Mouse (Mus musculus) left cerebral cortex, postnatal 25 days (tissue): ENCODE data around the gene Robo1. TPM values are rescaled to one million over a fixed set of nuclear protein-coding genes. Genes with fewer than 3 reads are reported as not detected.
A peak's percentile ranks its signal among the peaks of the same experiment; 100 is the strongest.

Experiments
- DNase-seq, 2 experiments: peaks; one replicate each; pipeline ENCODE4 v3.0.0; 2022; ENCODE audit warnings: low spot score in 2 of 2, mixed read lengths in 1 of 2
- intact Hi-C: fragments of 180-260 bp; cut with DNase I; formaldehyde crosslinking; loops from one replicate; pipeline ENCODE4 v1.15.1; 2025
- total RNA-seq, 2 experiments: library from RNA; stranded (reverse); gene quantifications; 2 replicates each; pipeline ENCODE4 v1.2.3; 2021

Robo1 gene
- total RNA-seq, 2 experiments from 2014 or later = 50.2 to 66.3 TPM

DNA sequence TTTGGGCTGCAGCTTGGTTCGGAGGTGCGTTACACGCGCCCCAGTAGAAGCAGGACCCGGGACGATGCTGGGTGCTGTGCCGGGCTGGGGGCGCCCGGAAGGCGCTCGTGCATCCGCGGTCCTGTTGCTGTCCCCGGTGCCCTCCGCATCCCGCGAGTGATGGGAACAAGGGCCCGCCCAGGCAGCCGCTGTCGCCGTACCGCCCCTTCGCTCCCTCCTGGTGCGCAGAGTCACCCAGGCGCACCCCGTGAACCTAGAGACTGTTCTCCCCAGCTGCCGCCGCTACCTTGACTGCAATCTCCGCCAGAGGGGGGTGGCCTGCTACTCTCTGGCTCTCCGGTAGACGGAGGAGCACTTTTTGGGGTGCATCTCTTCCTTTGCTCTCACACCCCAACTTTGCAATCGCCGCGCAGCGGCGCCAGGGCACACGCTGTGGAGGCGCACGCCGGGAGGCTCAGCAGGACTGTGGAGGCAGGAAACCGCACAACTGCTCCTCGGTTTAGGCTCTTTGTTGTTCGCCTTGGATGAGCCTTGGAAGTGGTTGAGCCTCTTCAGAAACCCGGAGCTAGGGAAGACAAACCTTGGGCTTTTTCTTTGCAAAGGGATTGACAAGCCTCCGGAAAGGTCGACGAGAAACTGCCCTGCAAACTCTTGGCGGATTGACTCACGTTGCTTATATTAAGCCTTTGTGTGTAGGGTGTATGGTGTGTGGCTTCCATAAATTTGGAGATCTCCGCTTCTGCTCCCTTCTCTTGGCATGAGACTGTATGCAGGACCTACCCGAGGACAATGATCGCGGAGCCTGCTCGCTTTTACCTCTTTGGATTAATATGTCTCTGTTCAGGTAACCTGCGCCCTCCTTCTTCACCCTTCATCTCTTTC lies 355.5 kb downstream of the Robo1 start:
- peak; percentile 60 to 69 for DNase-seq
- intact Hi-C loops = loop anchor here (5.0 kb wide), 1 partner anchor 319 kb away; no protein-coding TSS in a partner anchor

DNA sequence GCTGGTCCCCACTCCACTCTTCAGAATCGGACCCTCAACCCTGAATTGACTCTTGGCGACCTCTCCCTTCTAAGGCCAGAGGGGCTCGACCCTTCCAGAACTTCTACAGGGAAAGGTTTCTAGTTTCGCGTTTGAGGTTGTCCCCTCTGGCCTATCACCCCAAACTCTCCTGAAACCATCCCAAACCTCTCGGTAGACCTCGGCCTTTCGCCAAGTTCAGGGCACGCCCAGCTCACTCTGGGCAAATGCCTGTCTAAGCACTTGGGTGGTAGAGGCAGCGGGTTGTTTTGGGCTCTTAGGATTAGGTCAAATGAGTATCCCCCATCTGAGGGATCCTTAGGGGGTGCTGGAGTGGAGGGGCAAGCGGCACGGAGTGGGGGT lies 356.1 kb downstream of the Robo1 start:
- intact Hi-C loops = loop anchor here (5.0 kb wide), 1 partner anchor 318 kb away; no protein-coding TSS in a partner anchor
- DNase-seq = no peak

DNA sequence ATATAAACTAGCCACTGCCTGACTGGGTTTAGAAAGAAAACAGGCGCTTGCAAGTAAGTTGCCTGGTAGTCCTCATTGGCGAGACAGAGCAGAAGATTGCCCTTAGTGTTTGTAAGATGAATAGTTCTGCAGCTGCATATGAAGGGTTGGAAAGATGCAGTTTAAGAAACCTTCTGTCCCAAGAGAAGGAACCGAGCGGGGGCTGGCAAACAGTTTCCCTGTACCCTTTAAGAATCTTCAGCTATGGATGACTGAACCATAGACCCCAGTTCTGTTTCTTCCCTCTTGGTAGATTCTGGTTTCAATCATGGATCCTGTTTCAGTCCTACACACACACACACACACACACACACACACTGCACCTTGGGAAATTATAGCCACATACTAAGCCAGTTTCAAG lies 356.7 kb downstream of the Robo1 start:
- no peak for DNase-seq
- intact Hi-C loops = loop anchor here (5.0 kb wide), 1 partner anchor 317 kb away; no protein-coding TSS in a partner anchor

DNA sequence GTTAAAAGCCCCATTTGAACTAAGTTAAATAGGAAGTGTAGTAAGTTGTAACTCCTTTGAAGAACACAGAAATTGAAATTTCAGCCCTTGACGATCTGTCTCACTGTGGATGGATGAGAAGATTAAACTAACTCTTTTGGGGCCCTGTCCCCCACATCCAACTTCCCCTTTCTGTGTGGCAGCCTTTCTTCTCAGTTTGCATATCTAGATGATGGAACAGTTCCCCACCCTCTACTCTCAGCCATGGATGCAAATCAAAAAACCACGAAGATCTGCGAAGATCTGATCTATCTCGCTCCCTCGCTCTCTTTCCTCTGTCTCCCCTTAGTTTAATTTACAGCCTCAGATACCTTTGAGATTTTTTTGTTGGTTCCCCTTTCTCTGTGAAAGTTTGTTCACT lies 357.3 kb downstream of the Robo1 start:
- intact Hi-C loops = no loop called here
- no peak for DNase-seq

DNA sequence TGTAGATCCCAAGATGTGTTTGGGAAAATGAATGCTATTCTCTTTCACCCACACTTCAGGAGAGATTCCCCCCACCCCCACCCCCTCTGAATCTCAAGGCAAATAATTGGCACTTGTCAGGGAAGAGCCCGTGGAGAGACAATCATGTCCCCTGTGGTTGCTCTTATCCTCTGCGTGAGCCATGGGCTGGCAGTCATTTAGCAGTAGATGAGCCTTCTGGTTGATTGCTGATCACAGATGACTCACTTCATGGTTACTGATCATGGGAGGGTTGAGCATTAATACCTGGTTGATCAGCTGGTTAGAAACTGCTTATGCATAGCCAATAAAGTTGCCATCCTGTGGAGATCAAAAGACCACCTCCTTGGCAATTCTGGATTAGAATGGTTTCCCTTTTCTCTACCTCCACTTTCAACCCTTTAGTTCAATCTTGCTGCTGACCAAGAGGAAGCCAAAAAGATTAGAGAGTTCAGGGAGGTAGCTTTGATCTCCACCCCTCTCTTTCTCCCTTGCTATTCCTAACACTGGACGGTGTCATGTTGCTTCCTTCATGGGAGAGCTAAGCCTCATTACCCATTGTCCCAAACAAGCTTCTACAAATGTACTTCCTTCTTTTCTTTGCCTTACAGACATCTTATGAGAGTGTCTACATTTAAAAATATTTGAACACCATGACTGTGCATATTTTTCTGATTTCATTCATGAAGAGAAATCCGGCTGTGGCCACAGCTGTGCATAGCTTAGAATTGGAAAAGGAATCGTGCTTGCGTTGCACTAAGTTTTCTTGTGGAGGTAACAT lies 362.3 kb downstream of the Robo1 start:
- DNase-seq = no peak
- intact Hi-C loops = no loop called here

DNA sequence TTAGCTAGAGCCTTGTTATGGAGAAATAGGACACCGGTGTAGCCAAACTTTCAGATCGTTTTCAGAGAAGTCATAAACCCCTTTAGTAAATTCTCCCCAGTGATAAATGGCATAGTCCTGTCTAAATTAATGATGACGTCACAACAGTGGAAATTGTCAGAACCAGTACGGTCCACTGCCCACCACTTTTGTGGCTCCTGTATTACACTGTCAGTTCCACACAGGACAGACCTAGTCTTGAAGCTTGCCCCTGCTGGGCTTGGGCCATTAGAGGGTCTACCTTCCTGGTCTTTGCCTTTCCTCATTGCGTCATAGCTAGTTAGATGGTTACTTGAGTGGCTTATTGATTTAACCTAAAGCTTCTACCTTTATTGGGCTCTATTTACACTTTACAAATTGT lies 369.1 kb downstream of the Robo1 start:
- intact Hi-C loops = no loop called here
- DNase-seq = no peak

DNA sequence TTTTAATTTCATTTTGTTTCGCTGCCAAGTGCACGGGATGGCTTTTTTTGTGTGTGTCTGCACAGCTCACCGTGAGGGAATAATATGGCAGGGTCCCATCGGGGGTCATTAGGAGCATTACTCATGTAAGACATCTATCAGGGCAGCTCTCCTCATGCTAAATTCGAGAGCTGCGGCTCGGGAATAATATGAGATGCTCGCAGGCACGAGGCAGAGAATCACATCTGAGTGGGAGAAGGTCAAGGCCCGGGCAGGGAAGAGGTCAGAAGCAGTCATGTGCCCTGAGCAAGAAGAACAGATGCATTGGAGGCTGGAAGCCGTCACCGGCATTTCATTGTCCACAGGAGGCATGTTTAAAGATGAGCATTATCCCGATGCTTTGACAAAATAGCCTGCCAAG lies 370.3 kb downstream of the Robo1 start:
- intact Hi-C loops = no loop called here
- DNase-seq = no peak

DNA sequence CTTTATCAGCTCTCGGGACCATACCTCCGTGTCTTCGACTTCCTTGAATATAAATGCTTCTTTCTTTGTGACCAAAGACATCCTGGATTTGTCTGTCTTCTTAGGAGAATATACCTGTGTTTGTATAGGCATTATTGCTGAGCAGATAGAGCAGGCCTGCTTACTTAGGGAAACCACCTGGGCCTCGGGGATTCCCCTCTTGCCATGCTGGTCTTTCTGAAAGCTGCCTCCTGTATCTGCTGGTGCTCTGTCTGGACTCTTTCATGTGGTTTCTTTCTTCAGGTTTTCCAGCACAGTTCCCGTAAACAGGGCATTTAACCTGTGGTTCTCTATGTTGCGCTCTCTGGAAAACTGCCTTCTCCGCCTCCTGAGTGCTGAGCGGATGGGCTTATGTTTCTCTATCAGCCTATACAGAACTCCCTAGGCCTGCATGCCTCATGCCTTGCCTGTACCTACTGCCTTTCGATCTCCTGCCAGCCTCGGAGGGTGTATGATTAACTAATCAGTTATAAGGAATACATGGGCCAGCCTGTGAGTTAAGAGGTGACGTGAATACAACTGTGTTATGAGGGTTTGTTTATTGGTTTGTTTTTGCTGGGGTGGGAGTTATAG lies 370.9 kb downstream of the Robo1 start:
- DNase-seq = no peak
- intact Hi-C loops = no loop called here

DNA sequence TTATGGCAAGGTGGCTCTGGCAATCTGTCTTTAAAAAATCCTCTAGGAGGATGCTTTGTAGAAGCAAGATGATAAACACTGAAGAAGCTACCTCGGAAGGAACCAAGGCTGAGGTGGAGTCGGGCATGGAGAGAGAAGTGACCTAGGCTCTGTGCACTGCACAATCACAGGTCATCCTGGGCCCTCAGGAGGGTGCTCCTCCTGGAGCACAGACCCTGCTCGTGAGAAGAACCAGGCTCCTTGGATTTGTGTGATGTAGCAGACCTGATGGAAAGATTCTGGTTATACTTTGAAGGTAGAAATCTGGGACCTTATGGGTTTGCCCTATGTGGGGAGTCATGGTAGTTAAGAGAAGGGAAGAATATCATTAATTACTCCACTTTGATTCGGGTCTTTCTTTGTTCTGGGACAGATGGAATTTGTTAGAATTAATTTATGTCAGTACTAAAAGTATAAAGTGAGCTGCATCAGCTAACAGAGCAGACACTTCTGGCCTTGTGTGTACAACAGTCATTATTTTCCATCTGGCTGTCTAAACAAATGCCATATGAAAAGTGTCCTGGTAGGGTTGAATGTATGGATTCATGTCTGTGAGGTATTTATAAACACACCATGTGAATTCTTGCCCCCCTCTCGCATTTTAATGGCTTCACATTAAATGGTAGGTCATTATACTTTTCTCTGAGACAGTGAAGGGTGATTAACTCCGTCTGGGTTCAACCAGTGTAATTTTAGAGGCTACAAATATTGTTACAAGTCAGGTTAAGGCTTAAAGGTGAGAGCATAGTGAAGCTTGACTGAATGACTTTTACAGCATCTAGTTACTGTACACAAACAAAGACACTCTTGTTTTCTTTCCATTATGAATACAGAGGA lies 377.7 kb downstream of the Robo1 start:
- no peak for DNase-seq
- intact Hi-C loops = no loop called here

DNA sequence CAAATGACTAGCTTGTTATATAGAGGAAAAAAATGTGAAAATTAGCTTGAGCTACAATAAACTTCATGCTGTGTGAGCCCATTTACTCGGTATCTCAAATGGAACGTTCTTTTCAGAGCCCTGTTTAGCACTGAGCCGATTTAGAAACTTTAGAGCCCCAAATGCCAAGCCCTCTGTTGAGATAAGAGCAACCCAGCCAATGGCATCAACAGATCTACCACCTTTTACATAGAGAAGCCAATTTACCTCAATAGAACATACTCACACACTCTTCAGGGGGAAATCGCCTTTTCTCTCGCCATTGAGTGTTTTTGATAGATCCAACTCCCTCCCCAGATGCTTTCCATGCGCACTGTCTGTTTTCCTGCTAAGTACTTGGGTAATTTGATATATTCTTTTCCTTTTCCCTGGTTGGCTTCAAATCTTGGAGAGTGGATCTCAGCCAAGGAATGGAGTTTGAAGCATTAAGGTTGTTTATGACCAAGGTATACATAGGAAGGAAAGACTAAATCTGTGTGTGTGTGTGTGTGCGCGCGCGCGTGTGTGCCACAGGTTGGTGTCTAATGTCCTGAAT lies 378.5 kb downstream of the Robo1 start:
- no peak for DNase-seq
- intact Hi-C loops = no loop called here

DNA sequence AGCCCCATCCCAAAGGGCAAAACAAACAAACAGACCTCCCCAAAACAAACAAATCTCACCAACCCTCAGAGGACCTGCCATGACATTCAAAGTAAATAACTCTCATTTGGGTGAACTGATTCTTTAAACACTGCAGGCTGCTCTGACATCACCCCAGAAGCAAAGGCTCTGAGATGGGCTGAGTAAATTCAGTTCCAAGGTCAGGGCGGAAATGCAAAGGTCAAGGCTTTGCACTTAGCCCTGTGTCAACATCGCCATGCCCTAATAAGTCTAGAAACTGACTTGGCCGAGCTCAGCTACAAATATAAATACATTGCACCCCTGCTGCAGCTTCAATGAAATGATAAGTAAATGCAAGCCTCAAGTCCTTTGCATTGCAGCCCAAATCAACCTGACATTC lies 379.5 kb downstream of the Robo1 start:
- DNase-seq = no peak
- intact Hi-C loops = no loop called here

DNA sequence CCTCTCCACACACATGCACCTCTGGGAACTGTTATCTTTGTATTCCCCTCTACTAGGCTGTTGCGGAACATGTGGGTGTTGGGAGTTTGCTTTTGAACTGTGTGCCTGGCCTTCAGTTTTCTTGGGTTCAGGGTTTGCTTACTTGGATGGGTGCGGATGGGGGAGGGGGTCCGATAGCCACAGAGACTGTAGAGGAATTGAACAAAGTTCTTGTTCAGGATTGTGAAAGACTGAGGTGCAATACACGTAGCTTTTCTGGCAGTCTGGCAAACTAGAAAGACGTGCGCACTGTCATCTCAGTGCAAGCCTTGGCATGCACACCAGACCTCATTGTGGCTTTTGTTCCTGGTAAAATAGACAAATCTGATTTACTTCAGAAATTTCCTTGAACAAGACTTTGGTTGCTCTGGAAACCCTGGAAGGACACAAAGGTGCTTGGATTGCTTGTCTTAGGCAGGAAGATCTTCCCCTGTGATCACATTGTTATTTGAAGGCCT lies 380.1 kb downstream of the Robo1 start:
- intact Hi-C loops = no loop called here
- DNase-seq = no peak

DNA sequence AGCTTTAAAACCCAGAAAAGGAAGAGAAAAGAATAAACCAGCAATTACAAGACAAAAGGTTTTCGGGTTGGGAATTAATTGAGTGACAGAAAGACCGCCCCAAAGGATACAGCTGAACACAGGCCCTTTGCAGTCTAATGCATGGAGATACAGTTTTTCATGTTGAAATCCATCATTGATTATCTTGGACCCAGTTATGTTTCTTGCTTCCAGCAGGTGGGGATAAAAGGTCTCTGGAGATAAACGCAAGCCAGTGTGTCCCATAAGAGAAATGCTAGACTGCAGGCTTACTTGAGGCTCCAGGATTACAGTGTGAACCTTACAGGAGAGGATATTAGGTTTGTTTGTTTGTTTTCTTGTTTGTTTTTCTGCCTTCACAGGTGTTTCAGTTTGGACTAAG lies 383.8 kb downstream of the Robo1 start:
- intact Hi-C loops = no loop called here
- DNase-seq = peak in 1 of 2 experiments; percentile 10

DNA sequence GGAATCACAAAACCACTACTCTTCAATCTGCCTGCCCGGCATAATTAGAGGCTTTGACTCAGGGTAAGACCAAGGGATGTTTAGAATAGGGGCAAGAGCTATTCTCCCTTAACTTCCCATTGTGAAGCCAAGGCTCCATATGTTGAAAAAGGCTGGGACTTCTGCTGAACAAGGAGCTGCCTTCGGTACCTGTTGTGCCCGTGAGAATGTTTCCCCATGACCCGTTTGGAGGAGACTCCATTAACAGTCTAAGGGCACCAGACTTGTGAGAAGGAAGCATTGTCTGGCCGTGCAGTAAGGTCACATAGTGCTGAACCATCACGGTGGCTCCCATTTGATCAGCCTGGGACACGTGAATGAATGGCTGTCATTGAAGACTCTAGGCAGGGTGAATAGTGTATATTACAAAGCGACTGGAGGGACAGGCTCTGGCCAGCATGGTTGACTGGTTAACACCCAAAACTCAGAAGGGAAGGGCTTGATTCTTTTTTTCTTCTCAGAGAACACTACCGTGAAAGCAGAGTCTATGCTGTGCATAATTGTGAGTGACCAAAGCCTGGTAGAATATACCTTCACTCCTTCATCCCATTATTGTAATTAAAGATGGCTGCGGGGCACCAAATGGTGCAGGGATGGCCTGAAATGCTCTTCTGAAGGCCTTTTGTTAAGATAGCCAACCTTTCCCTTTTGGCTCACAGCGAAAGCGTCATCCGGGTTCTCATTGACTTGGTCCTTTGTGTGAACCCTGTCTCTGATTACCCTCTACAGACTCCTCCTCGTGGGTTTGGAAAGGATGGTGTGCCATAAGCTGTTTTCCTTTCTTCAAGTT lies 385.6 kb downstream of the Robo1 start:
- DNase-seq = no peak
- intact Hi-C loops = no loop called here

DNA sequence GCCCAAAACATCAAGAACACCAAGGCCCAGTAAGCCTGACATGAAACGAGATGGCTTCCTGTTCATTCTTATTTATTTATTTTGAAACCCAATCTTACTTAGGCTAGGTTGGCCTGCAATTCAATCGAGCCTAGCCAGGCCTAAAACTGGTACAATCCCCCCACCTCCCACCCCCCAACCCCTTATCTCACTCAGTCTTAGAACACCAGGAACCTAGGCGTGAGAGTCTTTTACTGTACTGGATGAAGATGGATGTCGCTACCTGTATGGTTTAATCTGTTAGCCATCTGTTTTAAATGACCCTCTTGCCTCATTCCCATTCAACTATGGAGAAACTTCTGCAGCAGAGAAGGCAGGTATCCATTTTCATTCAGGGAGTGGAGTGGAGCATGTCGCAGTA lies 386.7 kb downstream of the Robo1 start:
- intact Hi-C loops = no loop called here
- DNase-seq = no peak

DNA sequence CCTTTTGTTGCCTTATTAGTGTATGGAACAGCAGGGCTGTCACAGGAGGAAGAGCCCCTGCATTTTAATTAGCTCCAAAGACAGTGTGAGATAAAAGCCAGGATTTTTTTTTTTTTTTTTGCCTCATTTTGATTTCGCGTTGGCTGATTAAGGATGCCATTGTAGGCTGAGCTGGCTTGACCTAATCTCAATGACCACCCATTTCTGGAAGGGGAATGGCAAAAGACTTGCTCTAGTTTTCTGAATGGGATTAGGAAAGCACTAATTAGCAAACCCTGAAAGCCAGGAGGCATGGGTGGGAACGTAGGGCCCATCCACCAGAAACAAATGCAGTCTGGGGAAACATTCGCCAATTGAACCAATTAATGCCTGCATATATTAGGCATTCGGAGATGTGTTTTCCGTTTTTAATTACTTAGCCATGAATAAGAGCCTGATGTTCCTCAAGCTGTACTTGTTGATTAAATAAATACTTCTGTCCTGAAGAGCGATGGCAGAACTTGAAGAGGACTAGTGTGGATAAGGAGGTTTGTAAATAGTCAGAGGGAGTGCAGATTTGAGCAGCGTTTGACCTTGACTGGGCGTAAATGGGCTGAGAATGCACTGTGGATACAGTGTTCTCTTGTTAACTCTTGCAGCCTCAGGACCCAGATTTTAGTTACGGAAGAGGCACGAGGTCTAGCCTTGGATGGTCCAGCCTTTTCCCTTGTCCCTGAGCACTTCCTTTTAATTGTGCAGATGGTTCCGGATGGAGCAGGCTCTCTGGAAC lies 391.3 kb downstream of the Robo1 start:
- intact Hi-C loops = no loop called here
- DNase-seq = peak; percentile 24 to 52

DNA sequence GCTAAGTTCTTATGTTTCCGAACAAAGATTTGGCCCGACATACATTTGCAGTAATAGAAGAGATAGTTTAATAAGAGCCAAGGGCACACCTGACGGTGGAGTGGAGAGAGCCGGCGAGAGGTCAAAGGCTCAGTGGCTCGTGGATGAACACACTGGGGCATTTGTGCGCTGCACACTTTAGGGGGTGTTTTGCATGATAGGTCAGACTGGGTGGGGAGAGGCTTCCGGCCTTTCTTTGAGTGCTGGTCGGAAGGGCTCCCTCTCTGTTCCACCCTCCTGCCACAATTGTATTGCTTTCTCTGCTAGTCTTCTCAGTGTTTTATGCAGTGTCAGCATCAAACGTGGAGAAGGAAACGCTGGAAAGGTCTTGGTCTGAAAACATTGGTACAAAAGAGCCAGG lies 392.2 kb downstream of the Robo1 start:
- intact Hi-C loops = no loop called here
- DNase-seq = no peak
